Mouse (Mus musculus) urinary bladder, adult 2 months (tissue): ENCODE measurements at regions not wholly inside any gene's neighbourhood (a gene's known extent, or its start where the extent isn't known, plus 50 kb on each side); places are given as distances from the start of the nearest gene placed in this dataset.
A peak's percentile ranks its signal among the peaks of the same experiment; 100 is the strongest.

Experiments used
- DNase-seq: peaks from one replicate; pipeline ENCODE4 v3.0.0; 2022; ENCODE audit warnings: low spot score

DNA sequence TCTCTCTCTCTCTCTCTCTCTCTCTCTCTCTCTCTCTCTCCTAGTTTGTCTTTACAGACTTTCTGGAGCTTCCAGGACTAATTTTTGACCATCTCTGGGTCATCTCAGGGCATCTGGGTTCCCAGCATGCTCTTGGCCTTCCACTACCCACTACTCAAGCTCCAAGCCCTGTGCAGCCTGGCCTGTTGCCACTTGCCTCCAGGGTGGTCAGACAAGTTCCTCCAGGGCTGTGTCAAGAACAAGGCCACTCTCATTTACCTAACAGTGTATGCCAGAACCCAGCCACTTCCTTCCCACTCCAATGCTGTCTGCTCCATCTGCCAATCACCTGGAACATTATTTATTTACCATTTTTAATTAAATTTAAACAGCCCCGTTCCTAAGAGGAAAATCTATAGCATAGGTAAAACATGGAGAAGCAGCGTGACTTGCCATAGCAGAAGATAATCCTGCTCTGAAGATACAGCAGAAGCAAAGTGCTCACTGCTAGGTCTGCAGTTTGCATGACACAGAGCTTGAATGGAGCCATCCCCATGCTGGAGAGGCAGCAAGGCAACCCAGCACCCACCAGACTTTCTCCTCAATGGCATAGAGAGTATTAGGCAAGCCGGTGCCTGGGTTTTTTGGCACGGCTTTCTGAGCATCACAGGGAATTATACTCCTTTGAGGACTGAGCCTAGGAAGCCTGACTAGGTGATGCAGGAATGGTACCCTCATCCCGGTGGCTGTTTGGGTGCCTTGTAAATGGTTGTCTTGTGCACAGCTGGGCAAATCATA lies 54.0 kb downstream of the Foxi1 start:
- DNase-seq, result peak; percentile 47

DNA sequence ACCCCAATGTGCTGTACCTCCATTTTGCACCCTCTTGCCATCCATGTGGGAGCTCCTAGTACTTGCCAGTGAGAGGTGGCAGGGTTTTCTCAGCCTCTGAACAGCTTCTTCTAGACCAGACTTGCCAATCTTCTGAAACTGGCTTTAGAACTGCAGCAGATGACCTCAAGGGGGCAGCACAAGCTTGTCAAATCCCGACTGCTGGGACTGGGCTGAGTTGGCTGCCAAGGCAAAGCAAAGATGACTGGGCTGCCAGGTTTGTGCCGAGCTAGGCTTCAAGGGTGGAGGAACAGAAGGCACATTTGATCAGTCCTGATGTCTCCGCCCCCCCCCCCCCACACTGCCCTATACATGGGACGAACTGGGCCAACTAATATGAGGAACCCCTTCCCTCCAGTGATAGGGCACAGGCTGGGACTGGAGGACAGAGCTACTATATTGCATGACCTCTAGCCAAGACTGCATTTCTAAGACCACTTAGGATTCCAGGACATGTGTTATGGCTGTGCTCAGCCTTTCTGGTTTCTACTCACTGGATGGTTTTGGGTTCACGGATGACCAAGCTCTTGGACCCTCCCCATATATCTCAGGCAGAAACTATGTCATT lies 51.1 kb upstream of the 4930469K13Rik start:
- DNase-seq, result peak; percentile 71
